Mouse (Mus musculus) C2C12 (cell line): Measurements from ENCODE around the gene Dnajc19. TPM values are rescaled to one million over a fixed set of nuclear protein-coding genes. Genes with fewer than 3 reads are reported as not detected.

Experiments
- H3K27me3 ChIP-seq: one replicate; pipeline ENCODE4 v1.6.1; 2011; ENCODE audit not compliant: control insufficient read depth, insufficient read depth, insufficient read length
- H3K36me3 ChIP-seq: one replicate; pipeline ENCODE4 v1.6.1; 2011; ENCODE audit not compliant: control insufficient read depth, insufficient read depth
- H3K4me3 ChIP-seq: one replicate; pipeline ENCODE4 v1.5.1; 2011; ENCODE audit warnings: mild to moderate bottlenecking, control low read depth; ENCODE audit not compliant: poor library complexity, insufficient read depth, severe bottlenecking
- H3K79me2 ChIP-seq: one replicate; pipeline ENCODE4 v1.6.1; 2011; ENCODE audit not compliant: control insufficient read depth, insufficient read depth
- H3K79me3 ChIP-seq: one replicate; pipeline ENCODE4 v1.6.1; 2011; ENCODE audit warnings: low read depth, control low read depth
- H3ac ChIP-seq: one replicate; pipeline ENCODE3; 2011; ENCODE audit warnings: low read depth; ENCODE audit not compliant: control insufficient read depth, insufficient read length
- CEBPB ChIP-seq: IDR thresholded peaks from one replicate; pipeline ENCODE4 v1.6.1; 2011; ENCODE audit warnings: low read depth, mild to moderate bottlenecking, control low read depth, moderate library complexity
- CTCF ChIP-seq: IDR thresholded peaks from one replicate; pipeline ENCODE4 v1.5.1; 2011; ENCODE audit not compliant: control insufficient read depth, insufficient read depth, insufficient read length
- FOSL1 ChIP-seq: IDR thresholded peaks from one replicate; pipeline ENCODE4 v1.8.0; 2011; ENCODE audit warnings: mild to moderate bottlenecking, low read length; ENCODE audit not compliant: poor library complexity, insufficient read depth, severe bottlenecking
- MAX ChIP-seq: IDR thresholded peaks from one replicate; pipeline ENCODE4 v1.6.1; 2011; ENCODE audit warnings: mild to moderate bottlenecking, control low read depth
- MYOD1 ChIP-seq: IDR thresholded peaks from one replicate; pipeline ENCODE4 v1.6.1; 2011; ENCODE audit warnings: low read depth; ENCODE audit not compliant: control insufficient read depth, insufficient read length
- MYOG ChIP-seq: IDR thresholded peaks from one replicate; pipeline ENCODE4 v1.6.1; 2011; ENCODE audit not compliant: control insufficient read depth, insufficient read length; ENCODE audit errors: extremely low read depth
- USF1 ChIP-seq: IDR thresholded peaks from one replicate; pipeline ENCODE4 v1.6.1; 2011; ENCODE audit warnings: low read depth, mild to moderate bottlenecking, control low read depth, moderate library complexity
- polyA plus RNA-seq: library from polyadenylated mRNA; unstranded; fragments of >200 nt; fragmentation: generic; extraction: Trizol; gene quantifications from one replicate; pipeline ENCODE4 v1.2.1, GENCODE M21; 2012; ENCODE audit warnings: missing spikeins

Gene Dnajc19
- polyA plus RNA-seq, 1 experiment: 76.1 TPM

- no peak overlapping the region for H3ac ChIP-seq
- H3K79me2 ChIP-seq: no peaks in the 10 kb centered on the region
- H3K36me3 ChIP-seq: no peaks in the 10 kb centered on the region
- H3K79me3 ChIP-seq: no peaks in the 10 kb centered on the region
- H3K27me3 ChIP-seq: peaks cover 5% of the 10 kb centered on the region
- no peak for TF ChIP-seq MYOD1
- no peak for TF ChIP-seq FOSL1
- no peak for TF ChIP-seq CTCF
- TF ChIP-seq USF1: no peak
- TF ChIP-seq CEBPB: no peak
- no peak for TF ChIP-seq MAX
- TF ChIP-seq MYOG: no peak
- no peak overlapping the region for H3K4me3 ChIP-seq
Observed at GRCm38 (mm10) chr3:34006301-34006700, 74.8 kb downstream of the Dnajc19 start.

Other genes with a start within 250 kb of the Dnajc19 start
- gene Ccdc39, start 237.0 kb downstream of the Dnajc19 start, polyA plus RNA-seq: 0.18 TPM
- 33.9 TPM for gene Fxr1, start 61.4 kb downstream of the Dnajc19 start, polyA plus RNA-seq